9 mouse cellular contexts compared by ENCODE assay signal in genomic region chr3:95161618-95162344, GRCm38 (mm10). TPM values are rescaled to one million over a fixed set of nuclear protein-coding genes. Genes with fewer than 3 reads are reported as not detected.
DNase-seq lines count a peak whose midpoint lies in the region; ATAC-seq lines count a peak whose summit lies in the region.
"Had no signal": no experiment of that assay in that cellular context is flagged by ENCODE, and none has a peak within 500 bp of the region (broad histone marks: within the 10 kb centered on the region; RNA-seq: fewer than 3 reads in every experiment).

No protein-coding gene starts in this region.

- peak; percentile 73 for DNase-seq in heart, embryonic 10.5 days (ENCODE audit: low spot score)
- no peak for DNase-seq in heart, adult 9 months (ENCODE audit: low spot score in 2 of 2)
- DNase-seq in hindbrain, embryonic 10.5 days (ENCODE audit: low spot score) = peak; percentile 16
- no peak for DNase-seq in midbrain, embryonic 11.5 days (ENCODE audit: low spot score, missing footprints)
- DNase-seq in left cerebral cortex, adult 8-10 months (ENCODE audit: low spot score in 2 of 2) = no peak
- no peak for DNase-seq in adrenal gland, postnatal 10 days
- no peak for DNase-seq in layer of hippocampus, postnatal 14 days (ENCODE audit: low spot score in 2 of 2)

- peak overlapping the region; percentile 76 for H3K4me2 ChIP-seq in midbrain, embryonic 11.5 days

- H3K9ac ChIP-seq in midbrain, embryonic 11.5 days (ENCODE audit: low read length) = peak overlapping the region; percentile 81

- no peaks in the 10 kb centered on the region for H3K9me3 ChIP-seq in heart, embryonic 10.5 days
- H3K9me3 ChIP-seq in hindbrain, embryonic 10.5 days = no peaks in the 10 kb centered on the region
- no peaks in the 10 kb centered on the region for H3K9me3 ChIP-seq in midbrain, embryonic 11.5 days (ENCODE audit: control insufficient read depth, low read length)
- H3K9me3 ChIP-seq: G1E had no signal

- peaks cover 11% of the 10 kb centered on the region; the same call in 1 of the 2 replicates for H3K36me3 ChIP-seq in heart, embryonic 10.5 days
- H3K36me3 ChIP-seq in hindbrain, embryonic 10.5 days = peaks cover 35% of the 10 kb centered on the region
- no peaks in the 10 kb centered on the region for H3K36me3 ChIP-seq in midbrain, embryonic 11.5 days (ENCODE audit: control insufficient read depth, insufficient read depth, low read length)
- H3K36me3 ChIP-seq: G1E had no signal

- H3K4me1 ChIP-seq in heart, embryonic 10.5 days = peaks cover 44% of the 10 kb centered on the region
- H3K4me1 ChIP-seq in brown adipose tissue, adult 24 weeks (ENCODE audit: control insufficient read depth, insufficient read depth, insufficient read length, low read length) = peaks cover 4% of the 10 kb centered on the region; the same call in 1 of the 2 replicates
- H3K4me1 ChIP-seq in hindbrain, embryonic 10.5 days (replicated peaks) = peaks cover 44% of the 10 kb centered on the region
- H3K4me1 ChIP-seq in midbrain, embryonic 11.5 days (ENCODE audit: control insufficient read depth, insufficient read depth, low read length) = peaks cover 29% of the 10 kb centered on the region

- peak overlapping the region; percentile 77 for H3K27ac ChIP-seq in heart, embryonic 10.5 days
- no peak overlapping the region for H3K27ac ChIP-seq in brown adipose tissue, adult 24 weeks (replicated peaks; ENCODE audit: low read depth, low read length)
- peak overlapping the region; percentile 91 for H3K27ac ChIP-seq in hindbrain, embryonic 10.5 days
- peak overlapping the region; percentile 12; the same call in 1 of the 2 replicates for H3K27ac ChIP-seq in midbrain, embryonic 11.5 days (ENCODE audit: low read depth, low read length)

- WGBS in heart, embryonic 10.5 days = 11% methylated on average over 9 of the region's 9 CpGs
- 4% methylated on average over 9 of the region's 9 CpGs for WGBS in hindbrain, embryonic 10.5 days
- WGBS in midbrain, embryonic 11.5 days = 4% methylated on average over 9 of the region's 9 CpGs

- ATAC-seq in midbrain, embryonic 11.5 days (ENCODE audit: low FRiP score) = peak; percentile 4; the same call in 1 of the 2 replicates

- peaks cover 19% of the 10 kb centered on the region for H3K27me3 ChIP-seq in heart, embryonic 10.5 days (ENCODE audit: insufficient read depth, poor library complexity, severe bottlenecking)
- H3K27me3 ChIP-seq in hindbrain, embryonic 10.5 days (ENCODE audit: insufficient read depth, poor library complexity, severe bottlenecking) = peaks cover 42% of the 10 kb centered on the region
- H3K27me3 ChIP-seq in midbrain, embryonic 11.5 days (ENCODE audit: control insufficient read depth, insufficient read depth, low read length) = no peaks in the 10 kb centered on the region; the same call in 1 of the 2 replicates

- H3K4me3 ChIP-seq in heart, embryonic 10.5 days = peak overlapping the region; percentile 87
- H3K4me3 ChIP-seq in brown adipose tissue, adult 24 weeks (ENCODE audit: insufficient read depth, low read depth, low read length) = peak overlapping the region; percentile 78
- H3K4me3 ChIP-seq in hindbrain, embryonic 10.5 days = peak overlapping the region; percentile 85
- H3K4me3 ChIP-seq in midbrain, embryonic 11.5 days (ENCODE audit: low read depth, low read length) = peak overlapping the region; percentile 65

RNA-seq across cellular contexts. Expression of gene Sema6c, which starts 1.5 kb away (rescaled TPM):
- 1.9 and 4.1 TPM in 2 replicates for polyA plus RNA-seq in heart, embryonic 10.5 days (2016; fragmentation: Nextera tagmentation; extraction: Ambion mirVana)
- 1.5 and 2.6 TPM in 2 replicates for polyA plus RNA-seq in brown adipose tissue, adult 24 weeks (2012; ENCODE audit: insufficient read depth, insufficient read length, missing spikeins)
- 9.9 and 24.3 TPM in 2 replicates for polyA plus RNA-seq in hindbrain, embryonic 10.5 days (2016; fragmentation: Nextera tagmentation; extraction: Ambion mirVana)
- polyA plus RNA-seq in midbrain, embryonic 11.5 days (2014; fragmentation: Nextera tagmentation; extraction: Ambion mirVana) = 14.1 and 17.8 TPM in 2 replicates
- 10 to 100 TPM; 22.8 to 27.3 (median 24.9) TPM for total RNA-seq in left cerebral cortex, adult 8-10 months (2022)
- 10 to 100 TPM in 1 of 2 experiments, 1 to 10 TPM in 1; 8.3 to 17.1 TPM for total RNA-seq in adrenal gland, postnatal 10 days (2021)
- total RNA-seq in layer of hippocampus, postnatal 14 days (2021) = 10 to 100 TPM; 48.6 to 52.6 TPM

RNA-seq across cellular contexts. Expression of gene Tnfaip8l2, which starts 19.6 kb away (rescaled TPM):
- 0.21 and 1.2 TPM in 2 replicates for polyA plus RNA-seq in heart, embryonic 10.5 days (2016; fragmentation: Nextera tagmentation; extraction: Ambion mirVana)
- 2.7 and 2.8 TPM in 2 replicates for polyA plus RNA-seq in brown adipose tissue, adult 24 weeks (2012; ENCODE audit: insufficient read depth, insufficient read length, missing spikeins)
- polyA plus RNA-seq in hindbrain, embryonic 10.5 days (2016; fragmentation: Nextera tagmentation; extraction: Ambion mirVana) = 2.1 and 2.9 TPM in 2 replicates
- 2.2 and 2.9 TPM in 2 replicates for polyA plus RNA-seq in midbrain, embryonic 11.5 days (2014; fragmentation: Nextera tagmentation; extraction: Ambion mirVana)
- total RNA-seq in left cerebral cortex, adult 8-10 months (2022) = 1 to 10 TPM; 2.3 to 6.7 (median 4.3) TPM
- total RNA-seq in adrenal gland, postnatal 10 days (2021) = 1 to 10 TPM; 3.7 to 4.4 TPM
- 1 to 10 TPM; 2.3 to 3.0 TPM for total RNA-seq in layer of hippocampus, postnatal 14 days (2021)
- polyA plus RNA-seq: G1E had no signal

RNA-seq across cellular contexts. Expression of gene Lysmd1, which starts 27.9 kb away (rescaled TPM):
- polyA plus RNA-seq in heart, embryonic 10.5 days (2016; fragmentation: Nextera tagmentation; extraction: Ambion mirVana) = 8.7 and 10.1 TPM in 2 replicates
- polyA plus RNA-seq in brown adipose tissue, adult 24 weeks (2012; ENCODE audit: insufficient read depth, insufficient read length, missing spikeins) = 7.3 and 7.6 TPM in 2 replicates
- 13.4 and 17.2 TPM in 2 replicates for polyA plus RNA-seq in hindbrain, embryonic 10.5 days (2016; fragmentation: Nextera tagmentation; extraction: Ambion mirVana)
- 16.1 and 17.4 TPM in 2 replicates for polyA plus RNA-seq in midbrain, embryonic 11.5 days (2014; fragmentation: Nextera tagmentation; extraction: Ambion mirVana)
- total RNA-seq in left cerebral cortex, adult 8-10 months (2022) = 10 to 100 TPM; 12.8 to 17.7 (median 15.5) TPM
- 1 to 10 TPM; 9.2 to 9.8 TPM for total RNA-seq in adrenal gland, postnatal 10 days (2021)
- 10 to 100 TPM; 22.5 to 22.8 TPM for total RNA-seq in layer of hippocampus, postnatal 14 days (2021)

RNA-seq across cellular contexts. Expression of gene Scnm1, which starts 28.0 kb away (rescaled TPM):
- 55.3 and 60.9 TPM in 2 replicates for polyA plus RNA-seq in heart, embryonic 10.5 days (2016; fragmentation: Nextera tagmentation; extraction: Ambion mirVana)
- 34.7 and 62.1 TPM in 2 replicates for polyA plus RNA-seq in brown adipose tissue, adult 24 weeks (2012; ENCODE audit: insufficient read depth, insufficient read length, missing spikeins)
- 79.2 and 94.1 TPM in 2 replicates for polyA plus RNA-seq in hindbrain, embryonic 10.5 days (2016; fragmentation: Nextera tagmentation; extraction: Ambion mirVana)
- polyA plus RNA-seq in midbrain, embryonic 11.5 days (2014; fragmentation: Nextera tagmentation; extraction: Ambion mirVana) = 84.9 and 86.3 TPM in 2 replicates
- 10 to 100 TPM; 49.3 to 55.8 (median 50.5) TPM for total RNA-seq in left cerebral cortex, adult 8-10 months (2022)
- total RNA-seq in adrenal gland, postnatal 10 days (2021) = 10 to 100 TPM; 30.6 to 38.6 TPM
- 10 to 100 TPM; 39.6 to 41.2 TPM for total RNA-seq in layer of hippocampus, postnatal 14 days (2021)

RNA-seq across cellular contexts. Expression of gene Tmod4, which starts 37.5 kb away (rescaled TPM):
- 0.70 and 0.90 TPM in 2 replicates for polyA plus RNA-seq in heart, embryonic 10.5 days (2016; fragmentation: Nextera tagmentation; extraction: Ambion mirVana)
- 7.3 and 12.4 TPM in 2 replicates for polyA plus RNA-seq in brown adipose tissue, adult 24 weeks (2012; ENCODE audit: insufficient read depth, insufficient read length, missing spikeins)
- polyA plus RNA-seq in hindbrain, embryonic 10.5 days (2016; fragmentation: Nextera tagmentation; extraction: Ambion mirVana) = 0.95 and 1.3 TPM in 2 replicates
- polyA plus RNA-seq in midbrain, embryonic 11.5 days (2014; fragmentation: Nextera tagmentation; extraction: Ambion mirVana) = 0.97 TPM in 1 of 2 replicates, not detected in the other
- total RNA-seq in left cerebral cortex, adult 8-10 months (2022) = under 1 TPM in 2 of 4 experiments, not detected in 2; 0.51 to 0.62 TPM
- 10 to 100 TPM in 1 of 2 experiments, 1 to 10 TPM in 1; 8.1 to 25.3 TPM for total RNA-seq in adrenal gland, postnatal 10 days (2021)
- total RNA-seq in layer of hippocampus, postnatal 14 days (2021) = 1 to 10 TPM in 1 of 2 experiments, under 1 TPM in 1; 0.83 to 1.5 TPM

Comparison
In these comparisons a context has a peak if more than half of its experiments do, and no peak if none do; other contexts are left out.
1. DNase-seq: peak in heart, embryonic 10.5 days (single experiment) and hindbrain, embryonic 10.5 days (single experiment); none in heart, adult 9 months (0 of 2), midbrain, embryonic 11.5 days (single experiment), left cerebral cortex, adult 8-10 months (0 of 2), adrenal gland, postnatal 10 days (single experiment) and layer of hippocampus, postnatal 14 days (0 of 2).
2. Peak in every context shown above with its lines, with median percentiles within 50 percentile points of each other: H3K4me3 ChIP-seq.